Comparison of ENCODE assay signal across 8 mouse cellular contexts in genomic region chr6:35176979-35177649, GRCm38 (mm10). TPM values are rescaled to one million over a fixed set of nuclear protein-coding genes. Genes with fewer than 3 reads are reported as not detected.
A peak's percentile ranks its signal among the peaks of the same experiment; 100 is the strongest.
DNase-seq lines count a peak whose midpoint lies in the region; ATAC-seq and TF ChIP-seq lines count a peak whose summit lies in the region.

TSS of gene Nup205 (plus strand) at chr6:35177421.

- no peaks in the 10 kb centered on the region for H3K9me3 ChIP-seq in neural tube, embryonic 15.5 days (replicated peaks)

- peak; percentile 57 for TF ChIP-seq CTCF in layer of hippocampus, adult 2 months (conservative IDR thresholded peaks at IDR 0.05)
- TF ChIP-seq CTCF in lung, adult 2 months (IDR thresholded peaks at IDR 0.05; ENCODE audit: insufficient read depth, low read length): no peak

- H3K36me3 ChIP-seq in neural tube, embryonic 15.5 days: no peaks in the 10 kb centered on the region

- DNase-seq in NIH3T3 (ENCODE audit: low read depth): peak; percentile 91
- DNase-seq in cerebellum, adult 8-10 months: peak; percentile 83
- peak; percentile 88 for DNase-seq in forelimb bud, embryonic 11.5 days (ENCODE audit: low read depth, low spot score)
- DNase-seq in heart, postnatal 4 days: peak; percentile 82
- DNase-seq in layer of hippocampus, adult 2 months (ENCODE audit: low spot score in 2 of 2): peak; percentile 68 to 76
- DNase-seq in lung, adult 2 months: peak; percentile 85
- peak; percentile 85 for DNase-seq in testis, postnatal 10 days (ENCODE audit: low spot score)

- no peaks in the 10 kb centered on the region for H3K27me3 ChIP-seq in neural tube, embryonic 15.5 days (replicated peaks)

- peak within 1 kb of the TSS; percentile 77 for H3K9ac ChIP-seq in neural tube, embryonic 15.5 days (replicated peaks)

- H3K27ac ChIP-seq in layer of hippocampus, adult 2 months: peak within 1 kb of the TSS; percentile 100
- peak within 1 kb of the TSS; percentile 99 for H3K27ac ChIP-seq in neural tube, embryonic 15.5 days (replicated peaks)

- peak within 1 kb of the TSS; percentile 79 for H3K4me2 ChIP-seq in neural tube, embryonic 15.5 days

- ATAC-seq in neural tube, embryonic 15.5 days (ENCODE audit: low FRiP score): peak; percentile 95

- 3% methylated on average over 34 of the region's 34 CpGs for whole genome bisulfite sequencing in lung, adult 2 months
- WGBS in neural tube, embryonic 15.5 days: 3% methylated on average over 34 of the region's 34 CpGs

- peaks cover 3% of the 10 kb centered on the region; the same call in 1 of the 2 replicates for H3K4me1 ChIP-seq in lung, adult 2 months (ENCODE audit: control insufficient read depth, insufficient read depth, low read length)
- H3K4me1 ChIP-seq in neural tube, embryonic 15.5 days: peaks cover 6% of the 10 kb centered on the region

- no peak for TF ChIP-seq POLR2A in lung, adult 2 months (IDR thresholded peaks at IDR 0.05; ENCODE audit: borderline replicate concordance, extremely low read depth, low read depth, low read length)

- H3K4me3 ChIP-seq in layer of hippocampus, adult 2 months: peak within 1 kb of the TSS; percentile 62
- H3K4me3 ChIP-seq in lung, adult 2 months (replicated peaks; ENCODE audit: extremely low read depth, low read depth, low read length): peak within 1 kb of the TSS; percentile 99
- H3K4me3 ChIP-seq in neural tube, embryonic 15.5 days (replicated peaks): peak within 1 kb of the TSS; percentile 92

RNA-seq across cellular contexts. Expression of gene Nup205, which starts in this region (rescaled TPM):
- 10 to 100 TPM; 44.6 to 47.8 TPM for total RNA-seq in heart, postnatal 4 days (2021)
- 10 to 100 TPM; 27.8 to 32.1 TPM for total RNA-seq in layer of hippocampus, adult 2 months (2021)
- 7.8 and 11.7 TPM in 2 replicates for polyA plus RNA-seq in lung, adult 2 months (2012; rRNA removed)
- 17.8 and 20.7 TPM in 2 replicates for polyA plus RNA-seq in neural tube, embryonic 15.5 days (2015; fragmentation: Nextera tagmentation; extraction: Ambion mirVana)

Comparison
In these comparisons a context has a peak if more than half of its experiments do, and no peak if none do; other contexts are left out.
1. Peak in every context shown above with its lines: DNase-seq, ATAC-seq, H3K4me3 ChIP-seq and H3K27ac ChIP-seq.